ENCODE assay signal across 8 mouse cellular contexts in the genomic region with DNA sequence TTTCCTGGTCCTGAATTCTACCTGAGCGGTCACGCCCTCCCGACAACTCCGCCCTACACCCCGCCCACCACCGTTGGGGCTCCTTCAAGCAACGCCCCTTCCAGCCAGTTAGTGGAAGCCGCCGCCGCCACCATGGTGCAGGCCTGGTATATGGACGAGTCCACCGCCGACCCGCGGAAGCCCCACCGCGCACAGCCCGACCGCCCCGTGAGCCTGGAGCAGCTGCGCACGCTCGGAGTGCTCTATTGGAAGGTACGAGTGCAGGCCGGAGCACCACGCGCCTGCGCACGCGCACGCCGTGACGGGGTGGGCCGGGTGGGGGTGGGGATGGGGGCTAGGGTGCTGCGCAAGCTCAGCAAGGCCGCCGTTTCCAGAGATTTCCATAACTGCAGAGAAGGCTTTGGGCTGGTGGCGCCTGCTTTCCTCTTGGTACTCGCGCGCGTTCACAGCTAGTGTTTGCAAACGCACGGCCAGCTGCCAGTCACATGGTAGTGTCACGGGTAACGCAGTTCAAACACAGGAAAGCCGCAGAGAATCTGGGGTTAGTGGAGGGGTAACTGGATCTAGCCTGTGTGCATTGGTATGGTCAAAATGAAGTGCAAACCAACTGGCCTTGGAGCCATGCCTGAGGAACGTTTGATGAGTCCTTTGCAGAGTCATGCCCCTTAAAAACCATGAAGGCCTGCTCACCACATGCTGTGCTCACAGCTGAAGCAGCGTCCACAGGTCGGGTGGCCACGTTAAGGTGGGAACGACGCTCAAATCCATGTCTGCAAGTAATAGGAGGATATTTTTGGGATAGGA. TPM values are rescaled to one million over a fixed set of nuclear protein-coding genes. Genes with fewer than 3 reads are reported as not detected.
DNase-seq lines count a peak whose midpoint lies in the region; ATAC-seq lines count a peak whose summit lies in the region.

Adi1 (plus strand) TSS at position 111 of the 804 bp plus-strand sequence.

- H3K4me3 ChIP-seq in heart, embryonic 13.5 days = peak within 1 kb of the TSS; percentile 70
- peak within 1 kb of the TSS; percentile 73 for H3K4me3 ChIP-seq in liver, embryonic 12.5 days
- peak within 1 kb of the TSS; percentile 72 for H3K4me3 ChIP-seq in stomach, embryonic 16.5 days (replicated peaks; ENCODE audit: low read length)

- peak; percentile 87 for DNase-seq in CD4-positive helper T cell, adult 2 months (ENCODE audit: low read depth, low spot score)
- DNase-seq in brain, embryonic 18.5 days (ENCODE audit: low read depth, low spot score) = peak; percentile 84
- peak; percentile 91 for DNase-seq in kidney, postnatal 10 days
- DNase-seq in neural tube, embryonic 10.5 days (ENCODE audit: extremely low spot score, low spot score) = peak; percentile 90

- H3K4me1 ChIP-seq in heart, embryonic 13.5 days = peaks cover 14% of the 10 kb centered on the region
- H3K4me1 ChIP-seq in liver, embryonic 12.5 days = peaks cover 22% of the 10 kb centered on the region
- peaks cover 13% of the 10 kb centered on the region for H3K4me1 ChIP-seq in stomach, embryonic 16.5 days (ENCODE audit: control insufficient read depth, insufficient read depth, low read length)

- H3K9ac ChIP-seq in heart, embryonic 13.5 days = peak within 1 kb of the TSS; percentile 85
- H3K9ac ChIP-seq in liver, embryonic 12.5 days = peak within 1 kb of the TSS; percentile 79
- H3K9ac ChIP-seq in stomach, embryonic 16.5 days (ENCODE audit: low read length) = peak within 1 kb of the TSS; percentile 83

- peak; percentile 83 for ATAC-seq in erythroid progenitor cell, adult 5-6 weeks (replicated peaks; ENCODE audit: low FRiP score, poor library complexity, severe bottlenecking)
- peak; percentile 77 for ATAC-seq in heart, embryonic 13.5 days (ENCODE audit: extremely low read depth, insufficient number of reproducible peaks, low FRiP score, low TSS enrichment)
- peak; percentile 89 for ATAC-seq in liver, embryonic 12.5 days
- peak; percentile 93 for ATAC-seq in stomach, embryonic 16.5 days (ENCODE audit: insufficient read depth, low FRiP score)

- H3K4me2 ChIP-seq in heart, embryonic 13.5 days = peak within 1 kb of the TSS; percentile 72
- H3K4me2 ChIP-seq in liver, embryonic 12.5 days = peak within 1 kb of the TSS; percentile 94
- H3K4me2 ChIP-seq in stomach, embryonic 16.5 days (ENCODE audit: low read depth, low read length) = peak within 1 kb of the TSS; percentile 85

- peak within 1 kb of the TSS; percentile 88 for H3K27ac ChIP-seq in heart, embryonic 13.5 days (replicated peaks)
- H3K27ac ChIP-seq in liver, embryonic 12.5 days = peak within 1 kb of the TSS; percentile 79
- H3K27ac ChIP-seq in stomach, embryonic 16.5 days (ENCODE audit: low read length) = peak within 1 kb of the TSS; percentile 92

- H3K27me3 ChIP-seq in heart, embryonic 13.5 days (replicated peaks) = no peaks in the 10 kb centered on the region
- 0 out of 2 replicates have a peak, but pooled peaks cover 4% of the 10 kb centered on the region for H3K27me3 ChIP-seq in liver, embryonic 12.5 days (replicated peaks)
- no peaks in the 10 kb centered on the region for H3K27me3 ChIP-seq in stomach, embryonic 16.5 days (ENCODE audit: control insufficient read depth, insufficient read depth, low read length)

- 2% methylated on average over 53 of the region's 53 CpGs for WGBS in heart, embryonic 13.5 days
- WGBS in liver, embryonic 12.5 days (ENCODE audit: insufficient replicate concordance) = 2% methylated on average over 53 of the region's 53 CpGs
- 2% methylated on average over 53 of the region's 53 CpGs for WGBS in stomach, embryonic 16.5 days

- H3K36me3 ChIP-seq in heart, embryonic 13.5 days = peaks cover 29% of the 10 kb centered on the region
- peaks cover 30% of the 10 kb centered on the region for H3K36me3 ChIP-seq in liver, embryonic 12.5 days
- peaks cover 8% of the 10 kb centered on the region for H3K36me3 ChIP-seq in stomach, embryonic 16.5 days (ENCODE audit: control insufficient read depth, insufficient read depth, low read length)

- no peaks in the 10 kb centered on the region for H3K9me3 ChIP-seq in heart, embryonic 13.5 days
- no peaks in the 10 kb centered on the region for H3K9me3 ChIP-seq in liver, embryonic 12.5 days (replicated peaks)
- H3K9me3 ChIP-seq in stomach, embryonic 16.5 days (replicated peaks; ENCODE audit: control insufficient read depth, low read length) = no peaks in the 10 kb centered on the region

RNA-seq across cellular contexts. Expression of gene Adi1, which starts in this region (rescaled TPM):
- total RNA-seq in erythroid progenitor cell, adult 5-6 weeks (2015; ENCODE audit: low replicate concordance) = 11.5 and 14.7 TPM in 2 replicates
- 3.1 and 7.7 TPM in 2 replicates for total RNA-seq in erythroid progenitor cell, adult 5-6 weeks (2017; ENCODE audit: low replicate concordance)
- polyA plus RNA-seq in heart, embryonic 13.5 days (2015; fragmentation: Nextera tagmentation; extraction: Ambion mirVana) = 44.3 TPM in 2 replicates
- polyA plus RNA-seq in liver, embryonic 12.5 days (2016; fragmentation: Nextera tagmentation; extraction: Ambion mirVana) = 53.8 and 55.4 TPM in 2 replicates
- polyA plus RNA-seq in stomach, embryonic 16.5 days (2015; fragmentation: Nextera tagmentation; extraction: Ambion mirVana) = 80.7 and 85.1 TPM in 2 replicates

Comparison
In these comparisons a context has a peak if more than half of its experiments do, and no peak if none do; other contexts are left out.
1. Peak in every context shown above with its lines: DNase-seq, ATAC-seq, H3K4me3 ChIP-seq and H3K27ac ChIP-seq.